Mouse (Mus musculus): ENCODE data around the gene Ctbp2. TPM values are rescaled to one million over a fixed set of nuclear protein-coding genes. Genes with fewer than 3 reads are reported as not detected.

Gene Ctbp2
- polyA plus RNA-seq, 1 experiment from 2014 or later = 71.3 TPM

GRCm38 (mm10) chr7:133117815-133118214 is 6.3 kb downstream of the Ctbp2 start:
- 49% methylated on average over 2 of the region's 2 CpGs for WGBS

DNA sequence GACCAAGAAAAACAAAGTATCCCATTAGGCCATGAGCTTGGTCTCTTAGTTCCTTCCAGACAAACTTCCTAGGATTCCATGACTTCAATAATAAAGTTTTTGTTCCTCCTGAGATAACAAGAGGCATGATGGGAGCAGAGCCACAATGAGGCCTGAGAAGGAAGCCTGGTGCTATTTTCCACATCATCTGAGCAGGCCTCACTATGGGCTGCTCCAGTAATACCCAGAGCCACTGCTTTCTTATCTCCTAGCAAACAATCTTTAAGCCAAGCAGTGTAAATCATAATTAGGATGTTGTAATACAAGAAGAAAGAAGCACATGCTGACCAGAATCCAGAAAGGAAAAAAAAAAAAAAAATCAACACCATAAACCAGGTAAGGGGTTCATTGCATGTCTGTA is 7.6 kb downstream of the Ctbp2 start:
- ATAC-seq (ENCODE audit: insufficient number of reproducible peaks, low FRiP score, low TSS enrichment, low read depth) = no peak
- H3K4me3 ChIP-seq (replicated peaks) = no peak overlapping the region
- peaks cover 79% of the 10 kb centered on the region for H3K4me1 ChIP-seq
- H3K9me3 ChIP-seq (replicated peaks) = no peaks in the 10 kb centered on the region
- no peaks in the 10 kb centered on the region for H3K36me3 ChIP-seq
- H3K9ac ChIP-seq = no peak overlapping the region
- no peaks in the 10 kb centered on the region for H3K27me3 ChIP-seq
- no peak overlapping the region for H3K4me2 ChIP-seq (replicated peaks)
- H3K27ac ChIP-seq (replicated peaks) = no peak overlapping the region

More at GRCm38 (mm10) chr7:133117815-133118214, 6.3 kb downstream of the Ctbp2 start:
- no peaks in the 10 kb centered on the region for H3K9me3 ChIP-seq (replicated peaks)
- H3K4me3 ChIP-seq (replicated peaks) = no peak overlapping the region
- no peak for ATAC-seq (ENCODE audit: insufficient number of reproducible peaks, low FRiP score, low TSS enrichment, low read depth)
- no peak overlapping the region for H3K27ac ChIP-seq (replicated peaks)
- no peaks in the 10 kb centered on the region for H3K27me3 ChIP-seq
- H3K9ac ChIP-seq = no peak overlapping the region
- peaks cover 66% of the 10 kb centered on the region for H3K4me1 ChIP-seq
- no peak overlapping the region for H3K4me2 ChIP-seq (replicated peaks)
- no peaks in the 10 kb centered on the region for H3K36me3 ChIP-seq

- Histone ChIP-seq H3K27me3 (no peaks in the 10 kb centered on the region), H3K27ac (replicated peaks) (no peak overlapping the region), H3K4me3 (replicated peaks) (no peak overlapping the region), H3K36me3 (no peaks in the 10 kb centered on the region), H3K4me1 (peaks cover 79% of the 10 kb centered on the region), H3K4me2 (replicated peaks) (peak overlapping the region; percentile 38; the same call in 1 of the 2 replicates), H3K9me3 (replicated peaks) (no peaks in the 10 kb centered on the region), H3K9ac (no peak overlapping the region)
- WGBS = 24% methylated on average over 15 of the region's 15 CpGs
- no peak for ATAC-seq (ENCODE audit: insufficient number of reproducible peaks, low FRiP score, low TSS enrichment, low read depth)
Observed at GRCm38 (mm10) chr7:133115886-133116285, 8.3 kb downstream of the Ctbp2 start.

GRCm38 (mm10) chr7:133114847-133115470 is 9.2 kb downstream of the Ctbp2 start:
- H3K9me3 ChIP-seq (replicated peaks) = no peaks in the 10 kb centered on the region
- ATAC-seq (ENCODE audit: insufficient number of reproducible peaks, low FRiP score, low TSS enrichment, low read depth) = no peak; the same call in 1 of the 2 replicates
- peak overlapping the region; percentile 38 for H3K4me2 ChIP-seq (replicated peaks)
- 20% methylated on average over 20 of the region's 20 CpGs for WGBS
- H3K4me3 ChIP-seq (replicated peaks) = peak overlapping the region; percentile 16; the same call in 1 of the 2 replicates
- H3K9ac ChIP-seq = no peak overlapping the region
- no peak overlapping the region for H3K27ac ChIP-seq (replicated peaks)
- H3K27me3 ChIP-seq = no peaks in the 10 kb centered on the region
- no peaks in the 10 kb centered on the region for H3K36me3 ChIP-seq
- H3K4me1 ChIP-seq = peaks cover 72% of the 10 kb centered on the region

DNA sequence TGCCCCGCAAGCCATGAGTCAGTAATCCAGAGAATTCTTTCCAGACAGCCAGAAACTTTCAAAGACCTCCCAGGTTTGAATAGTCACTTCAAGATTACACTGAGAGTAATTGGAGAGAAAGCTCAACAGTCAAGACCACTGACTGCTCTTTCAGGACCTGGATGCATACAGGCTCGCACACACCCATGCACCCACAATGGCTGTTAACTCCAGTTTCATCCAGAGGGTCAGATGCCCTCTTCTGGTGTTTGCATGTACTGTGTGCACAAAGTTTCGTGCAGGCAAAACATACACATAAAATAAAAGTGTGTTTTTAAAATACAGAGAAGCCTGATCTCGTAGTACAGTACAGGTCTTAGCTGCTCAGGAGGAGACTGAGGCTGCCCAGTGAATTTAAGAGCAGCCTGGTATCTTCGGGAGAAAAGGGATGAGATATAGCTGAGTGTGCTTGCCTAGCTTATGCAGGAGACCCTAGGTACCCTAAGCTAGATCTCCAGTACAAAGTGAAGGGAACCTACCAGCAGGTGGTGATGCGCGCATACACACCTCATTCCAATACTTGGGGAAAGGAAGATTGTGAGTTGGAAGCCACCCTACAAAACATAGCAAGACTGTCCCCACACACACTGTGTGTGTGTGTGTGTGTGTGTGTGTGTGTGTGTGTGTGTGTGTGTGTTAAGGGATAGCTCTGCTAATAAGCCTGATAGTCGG is 10.8 kb downstream of the Ctbp2 start:
- no peak for ATAC-seq (ENCODE audit: insufficient number of reproducible peaks, low FRiP score, low TSS enrichment, low read depth)
- H3K9ac ChIP-seq = no peak overlapping the region
- H3K9me3 ChIP-seq (replicated peaks) = no peaks in the 10 kb centered on the region
- H3K27ac ChIP-seq (replicated peaks) = peak overlapping the region; percentile 63; the same call in 1 of the 2 replicates
- no peaks in the 10 kb centered on the region for H3K36me3 ChIP-seq
- no peak overlapping the region for H3K4me3 ChIP-seq (replicated peaks)
- 69% methylated on average over 8 of the region's 8 CpGs for WGBS
- H3K27me3 ChIP-seq = no peaks in the 10 kb centered on the region
- H3K4me1 ChIP-seq = peaks cover 73% of the 10 kb centered on the region
- no peak overlapping the region for H3K4me2 ChIP-seq (replicated peaks)

DNA sequence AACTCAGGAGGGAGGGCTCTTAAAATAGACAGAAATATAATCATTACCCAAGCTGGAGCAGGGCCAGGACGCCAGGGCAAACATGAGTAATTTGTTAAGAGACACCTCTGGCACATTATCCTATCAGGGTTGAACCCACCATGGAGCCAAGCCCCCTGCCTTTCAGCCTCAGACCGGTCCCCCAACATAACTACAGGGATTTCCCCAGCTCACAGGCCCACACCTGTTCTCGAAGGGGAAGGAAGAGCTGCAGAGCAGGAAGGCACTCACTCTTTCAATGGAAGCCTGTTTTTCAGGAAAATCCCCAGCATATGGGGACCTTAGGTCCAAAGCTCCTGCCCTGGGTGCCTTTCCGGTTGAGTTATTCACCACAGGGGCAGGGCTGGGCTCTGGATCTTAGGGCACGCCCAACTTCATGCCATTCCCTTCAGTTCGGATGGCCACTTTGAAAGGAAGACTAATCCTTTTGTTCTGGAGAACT is 11.8 kb downstream of the Ctbp2 start:
- Histone ChIP-seq H3K4me3 (replicated peaks) (no peak overlapping the region), H3K27ac (replicated peaks) (peak overlapping the region; percentile 63), H3K27me3 (no peaks in the 10 kb centered on the region), H3K9ac (no peak overlapping the region), H3K4me2 (replicated peaks) (no peak overlapping the region), H3K36me3 (no peaks in the 10 kb centered on the region), H3K4me1 (peaks cover 67% of the 10 kb centered on the region), H3K9me3 (replicated peaks) (no peaks in the 10 kb centered on the region)
- 15% methylated on average over 6 of the region's 6 CpGs for WGBS
- 0 out of 2 replicates have a peak, but pooled peaks have one; percentile 14 for ATAC-seq (ENCODE audit: insufficient number of reproducible peaks, low FRiP score, low TSS enrichment, low read depth)

DNA sequence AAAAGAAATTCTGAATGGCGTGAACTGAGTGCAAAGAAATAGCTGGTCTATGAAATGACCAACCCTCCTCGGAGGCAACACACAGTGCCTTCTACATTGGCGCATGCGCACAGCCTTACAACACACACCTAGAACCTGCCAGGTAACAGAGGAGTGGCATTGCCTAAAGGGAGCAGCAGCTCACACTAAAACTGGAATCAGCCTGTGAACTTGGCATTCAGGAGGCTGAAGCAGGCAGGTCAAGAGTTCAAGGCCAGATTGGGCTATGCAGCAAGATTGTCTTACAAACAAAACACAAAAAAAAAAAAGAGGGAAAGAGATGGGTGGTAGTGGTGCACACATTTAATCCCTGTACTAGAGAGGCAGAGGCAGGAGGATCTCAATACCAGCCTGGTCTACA is 14.7 kb downstream of the Ctbp2 start:
- no peak overlapping the region for H3K27ac ChIP-seq (replicated peaks)
- no peaks in the 10 kb centered on the region for H3K36me3 ChIP-seq
- no peak overlapping the region for H3K4me2 ChIP-seq (replicated peaks)
- no peaks in the 10 kb centered on the region for H3K27me3 ChIP-seq
- no peak overlapping the region for H3K9ac ChIP-seq
- ATAC-seq (ENCODE audit: insufficient number of reproducible peaks, low FRiP score, low TSS enrichment, low read depth) = no peak
- WGBS = 94% methylated on average over 4 of the region's 4 CpGs
- no peak overlapping the region for H3K4me3 ChIP-seq (replicated peaks)
- no peaks in the 10 kb centered on the region for H3K9me3 ChIP-seq (replicated peaks)
- H3K4me1 ChIP-seq = peaks cover 39% of the 10 kb centered on the region

DNA sequence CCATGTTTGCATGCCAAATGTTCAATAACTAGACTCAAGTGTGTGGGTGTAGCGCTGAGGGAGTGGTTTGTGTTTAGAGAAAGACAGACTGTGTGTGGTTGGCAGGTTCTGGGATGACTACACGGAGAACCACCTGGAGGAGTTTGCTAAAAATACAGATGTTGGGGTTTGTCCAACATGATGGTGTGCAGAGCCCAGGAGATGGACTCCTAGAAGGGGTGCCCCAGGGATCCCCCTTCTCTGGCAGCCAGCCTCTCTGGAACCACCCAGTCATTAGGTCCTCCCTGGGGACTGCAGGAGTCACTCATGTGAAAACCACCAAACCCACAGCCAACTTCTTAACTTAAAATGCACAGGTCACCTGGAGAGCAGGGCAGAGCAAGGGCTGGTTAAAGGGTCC is 15.5 kb downstream of the Ctbp2 start:
- Histone ChIP-seq H3K9me3 (replicated peaks) (no peaks in the 10 kb centered on the region), H3K27me3 (no peaks in the 10 kb centered on the region), H3K4me2 (replicated peaks) (no peak overlapping the region), H3K4me3 (replicated peaks) (no peak overlapping the region), H3K36me3 (no peaks in the 10 kb centered on the region), H3K27ac (replicated peaks) (no peak overlapping the region), H3K9ac (no peak overlapping the region), H3K4me1 (peaks cover 31% of the 10 kb centered on the region)
- no peak for ATAC-seq (ENCODE audit: insufficient number of reproducible peaks, low FRiP score, low TSS enrichment, low read depth)
- 47% methylated on average over 2 of the region's 2 CpGs for WGBS

GRCm38 (mm10) chr7:133102578-133102977 is 21.6 kb downstream of the Ctbp2 start:
- Histone ChIP-seq H3K27me3 (no peaks in the 10 kb centered on the region), H3K4me1 (peaks cover 23% of the 10 kb centered on the region), H3K9me3 (replicated peaks) (no peaks in the 10 kb centered on the region), H3K36me3 (no peaks in the 10 kb centered on the region), H3K27ac (replicated peaks) (no peak overlapping the region), H3K4me2 (replicated peaks) (no peak overlapping the region), H3K9ac (no peak overlapping the region), H3K4me3 (replicated peaks) (no peak overlapping the region)
- 73% methylated on average over 3 of the region's 3 CpGs for WGBS
- peak; percentile 56; the same call in 1 of the 2 replicates for ATAC-seq (ENCODE audit: insufficient number of reproducible peaks, low FRiP score, low TSS enrichment, low read depth)

DNA sequence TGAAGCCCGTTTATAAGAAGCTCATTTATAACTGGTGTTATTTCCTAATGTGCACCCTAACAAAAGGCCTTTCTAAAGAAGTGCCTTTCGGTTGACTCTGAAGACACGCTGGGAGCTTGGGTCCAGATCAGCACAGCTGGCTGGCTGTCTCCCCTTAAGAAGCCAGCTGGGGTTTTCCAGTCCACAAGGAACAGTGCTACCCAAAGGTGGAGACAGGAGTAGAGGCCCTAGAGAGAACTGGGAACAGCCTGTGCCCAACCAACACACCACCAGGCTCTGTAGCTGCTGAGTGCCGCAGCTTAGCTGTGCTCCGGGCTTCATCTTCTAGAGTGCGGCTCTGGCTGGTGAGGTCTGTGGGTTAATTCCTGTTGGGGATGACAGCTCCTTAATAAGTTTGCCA is 23.1 kb downstream of the Ctbp2 start:
- ATAC-seq (ENCODE audit: insufficient number of reproducible peaks, low FRiP score, low TSS enrichment, low read depth) = no peak

DNA sequence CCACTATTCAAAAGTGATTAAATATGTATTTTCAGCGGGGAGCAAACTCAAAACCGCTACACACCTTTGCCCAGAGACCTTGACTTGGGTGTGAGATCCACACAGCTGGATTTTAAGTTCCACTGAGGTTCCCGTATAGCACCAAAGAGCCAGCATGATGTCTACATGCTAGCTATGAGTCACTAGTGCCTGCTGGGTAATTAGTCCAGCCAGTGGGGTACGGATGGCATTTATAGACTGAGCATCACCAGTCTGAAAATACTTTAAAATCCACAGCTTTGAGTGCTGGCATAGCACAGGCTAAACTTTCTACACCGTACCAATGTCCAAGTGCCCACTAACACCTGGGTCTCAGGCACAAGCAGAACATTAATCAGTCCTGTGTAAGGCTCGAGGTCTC is 24.0 kb downstream of the Ctbp2 start:
- H3K36me3 ChIP-seq = no peaks in the 10 kb centered on the region
- 83% methylated on average over 6 of the region's 6 CpGs for WGBS
- ATAC-seq (ENCODE audit: insufficient number of reproducible peaks, low FRiP score, low TSS enrichment, low read depth) = no peak
- peaks cover 25% of the 10 kb centered on the region for H3K4me1 ChIP-seq
- no peak overlapping the region for H3K9ac ChIP-seq
- H3K27ac ChIP-seq (replicated peaks) = no peak overlapping the region
- no peaks in the 10 kb centered on the region for H3K27me3 ChIP-seq
- H3K9me3 ChIP-seq (replicated peaks) = no peaks in the 10 kb centered on the region
- H3K4me3 ChIP-seq (replicated peaks) = no peak overlapping the region
- H3K4me2 ChIP-seq (replicated peaks) = no peak overlapping the region

More for the DNA sequence above, 23.1 kb downstream of the Ctbp2 start:
- WGBS = 86% methylated on average over 6 of the region's 6 CpGs
- H3K4me3 ChIP-seq (replicated peaks) = no peak overlapping the region
- no peaks in the 10 kb centered on the region for H3K27me3 ChIP-seq
- no peak overlapping the region for H3K9ac ChIP-seq
- H3K36me3 ChIP-seq = no peaks in the 10 kb centered on the region
- H3K9me3 ChIP-seq (replicated peaks) = no peaks in the 10 kb centered on the region
- H3K4me1 ChIP-seq = peaks cover 23% of the 10 kb centered on the region
- H3K27ac ChIP-seq (replicated peaks) = no peak overlapping the region
- no peak overlapping the region for H3K4me2 ChIP-seq (replicated peaks)

Data from embryonic facial prominence, embryonic 15.5 days (tissue).